Mouse (Mus musculus) liver, embryonic 14.5 days (tissue): ENCODE measurements around the gene Exoc6b. TPM values are rescaled to one million over a fixed set of nuclear protein-coding genes. Genes with fewer than 3 reads are reported as not detected.

Experiments
- ATAC-seq: fragments of 200-750 bp; cut with Nextera tagmentation; 2 replicates; pipeline ENCODE4 v1.8.0; 2017; ENCODE audit warnings: moderate number of reproducible peaks, mild to moderate bottlenecking, moderate library complexity; ENCODE audit not compliant: insufficient read depth
- DNase-seq, 3 experiments: peaks; one replicate each; pipeline ENCODE4 v3.0.0-alpha.2; 2012 to 2013; ENCODE audit warnings: low read depth in 3 of 3, low spot score in 3 of 3
- H3K27ac ChIP-seq: fragments of 300-500 bp; sonication (generic); 2 replicates; pipeline ENCODE4 v1.5.1; 2014; ENCODE audit warnings: moderate library complexity, mild to moderate bottlenecking, control low read depth, inconsistent platforms
- H3K27me3 ChIP-seq: fragments of 300-500 bp; sonication (generic); 2 replicates; pipeline ENCODE4 v1.6.1; 2014; ENCODE audit warnings: mild to moderate bottlenecking, low read length, moderate library complexity; ENCODE audit not compliant: control insufficient read depth, insufficient read depth
- H3K36me3 ChIP-seq: fragments of 300-500 bp; sonication (generic); replicated peaks from 2 replicates; pipeline ENCODE4 v1.6.1; 2014; ENCODE audit warnings: low read depth; ENCODE audit not compliant: control insufficient read depth, insufficient read depth
- H3K4me1 ChIP-seq, 2 experiments: fragments of 200-500 bp in 1 of 2; fragments of 300-500 bp in 1 of 2; sonication (generic) in 1 of 2; replicated peaks; 2 replicates each; pipeline ENCODE4 v1.6.1; 2012 to 2014; ENCODE audit warnings: antibody characterized with exemption in 1 of 2, inconsistent platforms in 1 of 2, low read length in 1 of 2; ENCODE audit not compliant: control insufficient read depth in 2 of 2, insufficient read depth in 2 of 2
- H3K4me2 ChIP-seq: fragments of 300-500 bp; sonication (generic); 2 replicates; pipeline ENCODE4 v1.6.1; 2014; ENCODE audit warnings: low read depth, mild to moderate bottlenecking, control low read depth, moderate library complexity
- H3K4me3 ChIP-seq, 2 experiments: fragments of 200-500 bp in 1 of 2; fragments of 300-500 bp in 1 of 2; sonication (generic) in 1 of 2; 2 replicates each; pipeline ENCODE4 v1.5.1; 2012 to 2014; ENCODE audit warnings: low read depth in 2 of 2, low read length in 2 of 2, mild to moderate bottlenecking in 2 of 2, control low read depth in 1 of 2, inconsistent platforms in 1 of 2, moderate library complexity in 1 of 2; ENCODE audit not compliant: insufficient read depth in 1 of 2
- H3K9ac ChIP-seq: fragments of 300-500 bp; sonication (generic); replicated peaks from 2 replicates; pipeline ENCODE4 v1.6.1; 2014; ENCODE audit warnings: mild to moderate bottlenecking, control low read depth, moderate library complexity
- H3K9me3 ChIP-seq: fragments of 300-500 bp; sonication (generic); 2 replicates; pipeline ENCODE4 v1.6.1; 2016; ENCODE audit warnings: low read length, mixed read lengths; ENCODE audit not compliant: control insufficient read depth
- CTCF ChIP-seq: IDR thresholded peaks from 2 replicates; pipeline ENCODE4 v1.5.1; 2016; ENCODE audit warnings: antibody characterized with exemption, low read depth, control low read depth
- EP300 ChIP-seq: IDR thresholded peaks from 2 replicates; pipeline ENCODE4 v1.6.1; 2016; ENCODE audit warnings: antibody characterized with exemption, low read depth
- WGBS: fragments of 180-500 bp; shearing (Covaris S2); extraction: QIAGEN DNeasy Blood & Tissue Kit; methylation state at CpG from one replicate; pipeline ENCODE4 v1.1.7; 2014; ENCODE audit not compliant: insufficient replicate concordance; 5-methylcytosine and 5-hydroxymethylcytosine counted together
- polyA plus RNA-seq, 2 experiments: library from polyadenylated mRNA; depleted of rRNA in 1 of 2; stranded (reverse) in 1 of 2; unstranded in 1 of 2; fragments of >200 nt; fragmentation: Nextera tagmentation in 1 of 2; extraction: Ambion mirVana in 1 of 2; gene quantifications; 2 replicates each; pipeline versions ENCODE4 v1.2.1 to v1.2.3; 2012 to 2014

Gene Exoc6b
- polyA plus RNA-seq, 2 experiments = 1.0 to 2.9 TPM

- 0 out of 4 replicates have a peak, but pooled peaks cover 0 to 4% of the 10 kb centered on the region in 2 experiments for H3K4me1 ChIP-seq
- no peak for ATAC-seq
- no peaks in the 10 kb centered on the region for H3K9me3 ChIP-seq
- no peak overlapping the region for H3K9ac ChIP-seq
- no peaks in the 10 kb centered on the region for H3K36me3 ChIP-seq
- no peaks in the 10 kb centered on the region for H3K27me3 ChIP-seq
- TF ChIP-seq CTCF (no peak), EP300 (no peak)
- no peak overlapping the region for H3K4me3 ChIP-seq
- no peak overlapping the region for H3K27ac ChIP-seq
- 45% methylated on average over 11 of the region's 11 CpGs for WGBS
- no peak overlapping the region for H3K4me2 ChIP-seq
- DNase-seq = no peak
Measured at GRCm38 (mm10) chr6:84932953-84933921, 136.1 kb downstream of the Exoc6b start.

- 41% methylated on average over 1 of the region's 1 CpGs for WGBS
Measured at GRCm38 (mm10) chr6:84931051-84931450, 138.3 kb downstream of the Exoc6b start.

DNA sequence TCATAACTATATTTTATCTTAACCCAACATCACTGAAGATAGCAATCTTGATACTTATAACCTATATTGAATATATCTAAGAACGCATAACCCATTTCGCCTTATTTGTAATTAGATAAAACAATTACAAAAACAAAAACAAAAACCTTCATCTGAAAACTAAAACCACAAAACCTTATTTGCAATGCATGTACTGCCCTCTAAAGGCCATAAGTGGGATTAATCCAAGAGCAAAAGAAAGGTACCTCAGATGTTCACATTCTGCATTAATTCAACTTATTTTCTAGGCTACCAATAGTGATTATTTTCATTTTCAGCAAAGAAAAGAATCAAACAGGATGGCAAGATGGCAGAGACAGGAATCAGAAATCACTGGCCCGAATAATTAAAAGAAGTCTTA, 143.2 kb downstream of the Exoc6b start:
- no peaks in the 10 kb centered on the region for H3K9me3 ChIP-seq
- ATAC-seq = no peak
- no peak overlapping the region for H3K27ac ChIP-seq
- peak in 1 of 3 experiments; percentile 16 for DNase-seq
- no peak overlapping the region for H3K4me3 ChIP-seq
- peaks cover 0 to 5% of the 10 kb centered on the region in 2 experiments; a peak in 2 of 4 replicates for H3K4me1 ChIP-seq
- H3K27me3 ChIP-seq = no peaks in the 10 kb centered on the region
- H3K4me2 ChIP-seq = no peak overlapping the region
- no peak overlapping the region for H3K9ac ChIP-seq
- WGBS = 25% methylated on average over 3 of the region's 3 CpGs
- H3K36me3 ChIP-seq = no peaks in the 10 kb centered on the region
- TF ChIP-seq CTCF (peak; percentile 65), EP300 (no peak)

More at GRCm38 (mm10) chr6:84931051-84931450, 138.3 kb downstream of the Exoc6b start:
- DNase-seq (no peak), ATAC-seq (no peak)
- Histone ChIP-seq H3K36me3 (no peaks in the 10 kb centered on the region), H3K9me3 (no peaks in the 10 kb centered on the region), H3K9ac (no peak overlapping the region), H3K4me1 (0 out of 4 replicates have a peak, but pooled peaks cover 0 to 4% of the 10 kb centered on the region in 2 experiments), H3K4me3 (no peak overlapping the region), H3K4me2 (no peak overlapping the region), H3K27ac (no peak overlapping the region), H3K27me3 (no peaks in the 10 kb centered on the region)
- TF ChIP-seq EP300 = no peak
- TF ChIP-seq CTCF = no peak

DNA sequence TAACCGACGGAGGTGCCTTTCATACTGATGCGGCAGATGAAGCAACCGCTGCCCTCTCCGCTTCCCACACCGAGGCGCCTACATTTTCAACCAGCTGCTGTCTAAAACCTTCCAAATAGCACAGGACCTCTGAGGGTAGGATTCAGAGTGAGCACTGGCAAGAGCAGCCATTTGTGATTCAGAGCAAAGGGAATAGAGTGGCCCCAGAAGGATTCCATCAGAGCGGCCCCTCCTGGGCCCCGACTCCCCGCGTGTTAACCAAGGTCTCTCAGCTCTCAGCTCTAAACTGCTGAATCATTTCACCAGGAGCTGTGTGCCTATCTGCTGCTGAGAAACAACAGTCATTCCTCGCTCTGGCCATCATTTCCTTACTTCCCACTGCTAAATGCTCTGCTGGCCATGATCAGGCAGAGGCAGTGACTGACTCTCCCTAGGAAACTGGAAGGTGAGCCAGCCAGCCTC, 145.5 kb downstream of the Exoc6b start:
- H3K4me2 ChIP-seq = peak overlapping the region; percentile 47
- no peak for TF ChIP-seq CTCF
- no peak for TF ChIP-seq EP300
- WGBS = 34% methylated on average over 12 of the region's 12 CpGs
- H3K9ac ChIP-seq = no peak overlapping the region
- H3K4me1 ChIP-seq = peaks cover 0 to 5% of the 10 kb centered on the region in 2 experiments; a peak in 2 of 4 replicates
- 0 out of 2 replicates have a peak overlapping the region, but pooled peaks have one; percentile 14 for H3K27ac ChIP-seq
- ATAC-seq = peak; percentile 86
- no peaks in the 10 kb centered on the region for H3K36me3 ChIP-seq
- H3K9me3 ChIP-seq = no peaks in the 10 kb centered on the region
- no peaks in the 10 kb centered on the region for H3K27me3 ChIP-seq
- DNase-seq = peak; percentile 26 to 31 (median 27)
- peak overlapping the region in 1 of 2 experiments; percentile 27; a peak in 1 of 4 replicates for H3K4me3 ChIP-seq

DNA sequence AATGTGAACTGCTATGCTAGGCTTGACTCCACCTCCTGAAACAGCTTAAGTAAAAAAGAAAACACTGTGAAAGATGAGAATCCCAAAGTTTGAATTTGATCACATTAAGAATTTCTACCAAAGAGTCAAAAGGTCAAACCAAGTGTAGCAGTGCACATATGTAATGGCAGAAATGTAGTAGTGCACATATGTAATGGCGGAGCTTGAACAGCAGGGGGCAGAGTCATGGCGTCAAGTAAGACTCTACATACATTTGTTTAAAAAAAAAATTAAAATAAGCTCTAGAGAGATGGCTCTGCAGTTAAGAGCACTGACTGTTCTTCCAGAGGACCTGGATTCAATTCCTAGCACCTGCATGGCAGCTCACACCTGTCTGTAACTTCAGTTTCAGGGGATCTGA, 153.0 kb downstream of the Exoc6b start:
- peak in 1 of 3 experiments; percentile 29 for DNase-seq
- 5% methylated on average over 2 of the region's 2 CpGs for WGBS
- TF ChIP-seq CTCF = peak; percentile 70
- TF ChIP-seq EP300 = no peak
- no peak for ATAC-seq
- H3K9ac ChIP-seq = no peak overlapping the region
- H3K27ac ChIP-seq = no peak overlapping the region
- no peak overlapping the region for H3K4me3 ChIP-seq
- no peaks in the 10 kb centered on the region for H3K4me1 ChIP-seq
- no peaks in the 10 kb centered on the region for H3K36me3 ChIP-seq
- H3K27me3 ChIP-seq = no peaks in the 10 kb centered on the region
- no peaks in the 10 kb centered on the region for H3K9me3 ChIP-seq
- H3K4me2 ChIP-seq = no peak overlapping the region
